Mouse (Mus musculus): ENCODE measurements around the gene St3gal5. TPM values are rescaled to one million over a fixed set of nuclear protein-coding genes. Genes with fewer than 3 reads are reported as not detected.

The St3gal5 gene
- total and polyA plus RNA-seq, 3 experiments, result 24.4 to 51.8 TPM; not detected in 1

DNA sequence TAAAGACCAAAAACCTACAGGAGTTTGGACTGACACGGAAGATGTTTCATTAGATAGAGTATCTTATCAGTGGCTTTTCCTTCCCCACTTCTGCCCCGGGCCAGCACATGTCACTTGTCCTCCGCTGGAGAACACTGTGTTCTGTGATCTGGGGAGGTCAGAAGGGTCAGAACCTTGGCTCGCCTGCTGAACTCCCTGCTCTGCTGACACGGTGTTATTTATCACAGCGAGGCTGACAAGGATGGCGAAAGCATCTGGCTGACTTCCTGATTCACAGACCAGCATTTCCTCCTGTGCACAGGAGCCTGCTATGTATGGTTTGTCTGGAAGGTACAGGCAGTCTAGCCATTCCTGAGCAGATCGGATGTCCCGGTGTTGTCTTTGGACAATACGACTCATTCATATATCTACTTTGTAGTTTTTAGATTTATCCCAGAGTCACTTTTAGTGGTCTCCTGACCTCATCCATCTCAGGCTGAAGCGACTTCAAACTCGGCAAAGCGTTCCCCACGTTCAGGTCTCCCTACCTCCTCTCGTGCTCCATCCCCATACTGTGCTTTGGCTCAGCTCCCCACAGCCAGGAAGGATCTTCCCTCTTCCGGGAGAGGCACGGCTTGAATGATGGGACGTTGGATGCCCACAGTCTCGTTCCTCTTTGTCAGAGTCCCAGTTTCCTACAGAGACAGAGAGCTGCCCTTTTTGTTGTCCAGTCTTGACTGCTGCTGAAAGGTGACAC is 64.9 kb downstream of the St3gal5 start:
- H3K27ac ChIP-seq (ENCODE audit: control insufficient read depth, low read depth, low read length), result no peak overlapping the region
- H3K4me1 ChIP-seq (ENCODE audit: control insufficient read depth in 1 of 2, insufficient read depth in 2 of 2, low read length in 2 of 2), result peaks cover 0 to 17% of the 10 kb centered on the region in 2 experiments; a peak in 2 of 4 replicates
- peak overlapping the region in 1 of 2 experiments; percentile 1; a peak in 1 of 4 replicates for H3K4me3 ChIP-seq (ENCODE audit: control insufficient read depth in 1 of 2, insufficient read depth in 1 of 2, low read depth in 2 of 2, low read length in 2 of 2)
- H3K9ac ChIP-seq (ENCODE audit: control insufficient read depth, low read depth, low read length, poor library complexity, severe bottlenecking), result no peak overlapping the region; the same call in 1 of the 2 replicates
- H3K9me3 ChIP-seq (replicated peaks; ENCODE audit: insufficient read depth, low read length), result no peaks in the 10 kb centered on the region
- H3K79me2 ChIP-seq (ENCODE audit: control insufficient read depth, insufficient read depth, low read length, poor library complexity), result no peaks in the 10 kb centered on the region
- peak; percentile 47 for DNase-seq (ENCODE audit: low read depth, low spot score)
- peaks cover 0 to 2% of the 10 kb centered on the region in 2 experiments; a peak in 2 of 4 replicates for H3K36me3 ChIP-seq (ENCODE audit: control insufficient read depth in 1 of 2, insufficient read depth in 2 of 2, low read length in 2 of 2)
- no peak for TF ChIP-seq MEF2A (IDR thresholded peaks at IDR 0.05; ENCODE audit: extremely low read depth, insufficient replicate concordance, low read depth, low read length, poor library complexity, severe bottlenecking)
- no peak for TF ChIP-seq ELF1 (IDR thresholded peaks at IDR 0.05; ENCODE audit: low read depth, low read length)
- TF ChIP-seq ETS1 (IDR thresholded peaks at IDR 0.05; ENCODE audit: low read depth, low read length), result no peak
- no peak for TF ChIP-seq MAX (IDR thresholded peaks at IDR 0.05; ENCODE audit: low read length)
- no peak for TF ChIP-seq GABPA (IDR thresholded peaks at IDR 0.05; ENCODE audit: low read depth, low read length)
- H3K27me3 ChIP-seq (ENCODE audit: control insufficient read depth in 1 of 2, insufficient read depth in 2 of 2, low read length in 2 of 2), result no peaks in the 10 kb centered on the region

DNA sequence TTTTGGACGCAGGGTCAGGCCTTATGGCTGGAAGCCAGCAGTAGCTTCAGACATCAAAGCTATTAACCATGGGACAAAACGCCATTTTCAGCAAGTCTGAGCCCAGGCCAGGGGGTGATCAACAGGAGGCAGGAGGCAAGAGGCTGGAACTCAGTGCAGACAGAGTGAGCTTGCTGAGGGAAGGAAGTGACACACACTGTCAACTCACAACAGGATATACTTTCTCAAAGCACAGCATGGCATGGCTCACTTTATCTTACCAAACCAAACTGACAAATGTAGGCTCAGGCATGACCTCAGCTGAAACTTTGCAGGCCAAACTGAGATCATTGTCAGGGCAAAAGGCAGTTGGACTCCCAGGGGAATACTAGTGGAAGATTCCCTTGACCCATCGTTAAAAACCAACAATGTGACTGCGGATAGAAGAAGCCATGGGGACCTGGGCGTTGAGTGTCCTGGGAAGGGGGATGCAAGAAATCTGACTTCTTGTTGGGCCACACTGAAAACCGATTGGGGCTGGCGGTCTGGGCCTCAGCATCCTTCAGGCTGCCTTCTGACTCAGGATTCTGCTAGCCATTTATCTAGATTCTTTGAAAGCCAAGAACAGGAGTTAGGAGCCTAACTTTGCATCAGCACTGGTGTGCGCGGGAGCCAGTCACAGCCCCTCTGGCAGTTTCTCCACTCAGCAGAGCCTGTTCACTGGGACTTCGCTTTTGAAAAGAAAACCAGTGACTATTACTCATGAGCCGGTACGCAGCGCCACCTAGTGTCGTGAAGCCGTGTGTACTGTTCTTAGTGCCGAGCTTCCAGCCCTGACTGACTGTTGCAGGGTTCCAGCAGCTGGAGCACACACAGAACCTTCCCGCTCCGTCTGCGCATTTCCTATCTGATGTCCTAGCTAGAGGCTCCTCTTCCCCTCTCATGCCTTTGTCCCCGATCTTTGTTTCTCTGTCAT is 67.2 kb downstream of the St3gal5 start:
- Histone ChIP-seq H3K4me1 (ENCODE audit: control insufficient read depth in 1 of 2, insufficient read depth in 2 of 2, low read length in 2 of 2) (peaks cover 0 to 17% of the 10 kb centered on the region in 2 experiments; a peak in 2 of 4 replicates), H3K9ac (ENCODE audit: control insufficient read depth, low read depth, low read length, poor library complexity, severe bottlenecking) (peak overlapping the region; percentile 51), H3K4me3 (ENCODE audit: control insufficient read depth in 1 of 2, insufficient read depth in 1 of 2, low read depth in 2 of 2, low read length in 2 of 2) (peak overlapping the region in 1 of 2 experiments; percentile 30; a peak in 1 of 4 replicates), H3K27ac (ENCODE audit: control insufficient read depth, low read depth, low read length) (no peak overlapping the region), H3K79me2 (ENCODE audit: control insufficient read depth, insufficient read depth, low read length, poor library complexity) (no peaks in the 10 kb centered on the region), H3K36me3 (ENCODE audit: control insufficient read depth in 1 of 2, insufficient read depth in 2 of 2, low read length in 2 of 2) (peaks cover 0 to 2% of the 10 kb centered on the region in 2 experiments; a peak in 2 of 4 replicates), H3K27me3 (ENCODE audit: control insufficient read depth in 1 of 2, insufficient read depth in 2 of 2, low read length in 2 of 2) (no peaks in the 10 kb centered on the region), H3K9me3 (replicated peaks; ENCODE audit: insufficient read depth, low read length) (no peaks in the 10 kb centered on the region)
- TF ChIP-seq RAD21 (IDR thresholded peaks at IDR 0.05; ENCODE audit: low read depth, low read length) (peak; percentile 100), ZC3H11A (IDR thresholded peaks at IDR 0.05; ENCODE audit: low read depth, low read length) (peak; percentile 98), MXI1 (IDR thresholded peaks at IDR 0.05; ENCODE audit: low read depth, low read length) (peak; percentile 18; the same call in 1 of the 2 replicates), MAFK (IDR thresholded peaks at IDR 0.05; ENCODE audit: borderline replicate concordance, low read depth, low read length) (no peak), ETS1 (IDR thresholded peaks at IDR 0.05; ENCODE audit: low read depth, low read length) (no peak), CTCF (IDR thresholded peaks at IDR 0.05 in 2 of 3, conservative IDR thresholded peaks at IDR 0.05 in 1 of 3; ENCODE audit: control insufficient read depth in 1 of 3, insufficient read depth in 1 of 3, low read depth in 2 of 3, low read length in 3 of 3, poor library complexity in 1 of 3, severe bottlenecking in 1 of 3) (peak; percentile 78 to 96 (median 95)), ZKSCAN1 (IDR thresholded peaks at IDR 0.05; ENCODE audit: low read depth, low read length) (no peak), SMC3 (IDR thresholded peaks at IDR 0.05; ENCODE audit: low read depth, low read length) (peak; percentile 96)
- peak; percentile 89 for DNase-seq (ENCODE audit: low read depth, low spot score)
